Mouse (Mus musculus) stomach, postnatal 0 days (tissue): Measurements from ENCODE around the gene Tmem200c.

Experiments used
- CTCF ChIP-seq: IDR thresholded peaks from 2 replicates; pipeline ENCODE4 v1.5.1; 2016; ENCODE audit warnings: antibody characterized with exemption, low read depth, mild to moderate bottlenecking, moderate library complexity
- EP300 ChIP-seq: optimal IDR thresholded peaks from 2 replicates; pipeline ENCODE3; 2016; ENCODE audit warnings: antibody characterized with exemption

DNA sequence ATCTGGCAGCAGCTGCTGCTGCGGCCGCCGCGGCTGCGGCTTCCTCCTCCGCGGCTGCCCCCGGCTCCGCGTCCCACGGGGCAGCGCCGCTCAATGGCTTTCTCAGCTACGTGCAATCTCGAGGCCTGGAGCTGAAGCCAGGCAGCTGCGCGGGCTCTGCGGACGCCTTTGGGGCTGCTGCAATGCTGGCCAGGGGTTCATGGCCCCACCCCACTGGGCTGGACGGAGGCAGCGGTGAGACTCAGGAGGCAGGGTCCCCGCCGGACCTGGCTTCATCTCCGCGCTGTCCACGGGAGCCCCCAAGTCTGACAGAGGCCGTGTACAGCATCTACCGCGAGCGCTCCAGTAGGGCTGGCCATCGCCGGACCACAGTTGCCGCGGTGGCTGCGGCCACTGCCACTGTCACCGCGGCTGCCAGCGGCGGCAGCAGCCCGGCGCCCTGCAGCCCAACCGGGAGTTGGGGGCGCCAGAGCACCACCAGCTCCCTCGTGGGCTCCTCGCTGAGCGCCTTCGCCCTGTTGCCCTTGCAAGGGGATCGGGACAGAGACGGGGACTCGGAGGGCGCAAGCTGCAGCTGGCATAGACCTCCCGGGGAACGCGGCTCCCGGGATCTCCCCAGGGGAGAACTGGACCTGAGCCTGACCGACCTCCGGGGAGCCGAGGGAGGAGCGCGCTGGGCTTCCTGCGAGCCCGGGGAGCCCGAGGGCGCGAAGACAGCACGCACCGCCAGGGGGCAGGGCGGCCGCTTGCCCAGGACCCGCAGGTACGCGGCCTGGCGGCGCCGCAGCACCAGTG lies 14.9 kb downstream of the Tmem200c start:
- TF ChIP-seq CTCF, result peak; percentile 72
- no peak for TF ChIP-seq EP300
